Mouse (Mus musculus): ENCODE measurements at regions not wholly inside any gene's neighbourhood (a gene's known extent, or its start where the extent isn't known, plus 50 kb on each side); places are given as distances from the start of the nearest gene placed in this dataset.

DNA sequence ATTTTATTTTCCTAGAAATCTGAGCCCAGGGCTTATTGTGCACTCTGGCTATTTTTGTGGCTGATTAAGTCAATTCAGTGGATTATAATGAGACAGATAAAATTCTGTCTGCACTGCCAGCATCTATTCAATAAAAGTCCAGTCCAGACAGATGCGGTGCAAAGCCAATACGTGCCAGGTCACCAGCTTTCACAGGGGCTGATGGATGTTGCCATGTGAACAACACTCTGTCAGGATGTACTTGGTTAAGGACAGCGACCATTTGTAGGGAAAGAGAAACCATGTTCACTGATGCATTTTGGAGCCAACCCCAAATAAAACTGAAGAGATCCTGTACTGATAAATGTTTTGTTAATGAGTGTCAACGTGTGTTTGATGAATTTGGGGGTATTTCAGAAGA lies 285.0 kb upstream of the Gnpda2 start:
- DNase-seq (ENCODE audit: low spot score): no peak

DNA sequence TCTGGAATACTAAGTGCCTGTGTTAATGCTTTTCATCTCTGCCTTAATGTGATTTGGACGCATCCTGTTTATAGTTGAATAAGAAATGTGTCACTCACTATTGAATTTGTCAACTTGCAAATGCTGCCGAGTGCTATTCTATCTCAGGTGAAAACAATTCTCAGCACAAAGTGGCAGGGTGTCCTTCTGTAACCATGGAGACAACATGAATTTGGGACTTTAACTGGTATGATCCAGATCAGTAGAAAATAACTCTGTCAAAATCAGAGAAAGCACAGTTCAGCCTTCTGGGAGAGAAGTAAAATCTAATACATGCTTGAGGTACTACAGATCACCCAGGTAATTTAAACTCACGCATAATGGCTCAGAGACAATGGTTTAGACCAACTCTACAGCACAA lies 270.9 kb upstream of the Gnpda2 start:
- DNase-seq (ENCODE audit: low spot score): no peak

DNA sequence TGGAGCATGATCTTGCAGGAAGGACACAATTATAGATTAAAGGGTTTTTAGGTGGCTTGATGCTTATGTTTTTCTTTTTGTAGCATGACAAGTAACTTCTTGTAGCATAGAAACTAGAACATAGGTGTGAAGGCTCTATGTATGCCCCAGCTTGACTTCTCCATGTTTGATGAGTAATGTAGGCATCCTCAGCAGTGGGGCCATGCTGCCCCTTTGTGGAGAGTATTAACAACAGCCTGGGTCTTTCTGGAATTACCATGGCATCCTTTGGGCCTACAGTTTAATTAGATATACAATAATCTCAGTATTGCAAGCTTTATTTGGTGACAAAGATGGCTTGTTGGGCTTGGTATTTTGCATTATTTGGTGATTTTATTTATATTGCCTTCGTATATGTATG lies 252.7 kb upstream of the Gnpda2 start:
- no peak for DNase-seq (ENCODE audit: low spot score)

DNA sequence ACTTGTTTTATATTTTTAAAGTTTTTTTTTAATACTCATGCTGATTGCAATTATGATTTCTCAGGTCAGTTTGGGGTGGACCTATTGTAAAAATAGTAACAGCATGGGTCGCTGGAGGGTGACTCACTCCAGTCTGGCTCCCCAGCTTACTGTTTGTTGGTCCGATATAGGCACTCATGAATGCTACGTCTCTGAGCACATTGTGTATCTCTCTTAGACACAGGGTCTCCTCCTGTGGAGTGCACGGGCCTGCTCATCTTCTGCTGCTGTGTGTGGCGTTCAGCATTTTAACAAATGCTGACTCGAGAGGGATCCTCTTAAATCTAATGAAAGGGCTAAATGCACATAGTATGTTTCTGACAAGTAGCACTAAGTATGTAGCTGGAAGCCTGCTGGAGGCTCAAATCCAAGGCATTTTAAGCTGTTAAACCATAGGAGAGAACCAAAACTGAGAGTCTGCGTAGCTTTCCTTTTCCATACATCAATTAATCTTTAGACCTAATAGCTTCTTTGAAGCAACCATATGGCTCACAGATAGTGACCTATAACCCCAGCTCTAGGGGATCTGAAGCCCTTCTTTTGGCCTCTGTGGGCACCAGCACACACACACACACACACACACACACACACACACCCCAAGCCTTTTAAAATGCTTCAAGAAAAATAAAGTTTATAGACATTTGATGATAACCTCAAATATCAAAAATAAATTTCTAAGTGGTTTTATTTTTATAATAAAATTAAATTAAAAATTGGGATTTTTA lies 246.0 kb upstream of the Gnpda2 start:
- peak; percentile 28 for DNase-seq (ENCODE audit: low spot score)

DNA sequence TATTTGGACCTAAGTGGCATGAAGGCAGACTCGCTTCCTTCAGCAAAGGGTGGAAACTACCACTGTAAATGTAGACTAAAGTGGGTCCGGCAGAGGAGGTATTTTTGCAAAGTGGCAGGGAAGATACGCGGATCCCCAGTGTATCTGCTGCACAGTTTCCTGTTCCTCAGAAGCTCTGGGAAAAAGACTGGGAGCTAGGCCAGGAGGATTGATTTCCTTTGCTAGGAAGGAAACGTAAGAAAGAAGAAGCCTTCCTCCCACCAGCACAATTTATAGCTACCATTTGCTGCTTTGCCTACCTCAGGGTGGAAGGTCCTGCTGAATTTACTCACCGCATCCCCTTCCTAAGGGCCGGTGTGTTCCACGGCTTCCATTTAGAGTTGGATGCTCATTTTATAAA lies 244.2 kb upstream of the Gnpda2 start:
- no peak for DNase-seq (ENCODE audit: low spot score)

DNA sequence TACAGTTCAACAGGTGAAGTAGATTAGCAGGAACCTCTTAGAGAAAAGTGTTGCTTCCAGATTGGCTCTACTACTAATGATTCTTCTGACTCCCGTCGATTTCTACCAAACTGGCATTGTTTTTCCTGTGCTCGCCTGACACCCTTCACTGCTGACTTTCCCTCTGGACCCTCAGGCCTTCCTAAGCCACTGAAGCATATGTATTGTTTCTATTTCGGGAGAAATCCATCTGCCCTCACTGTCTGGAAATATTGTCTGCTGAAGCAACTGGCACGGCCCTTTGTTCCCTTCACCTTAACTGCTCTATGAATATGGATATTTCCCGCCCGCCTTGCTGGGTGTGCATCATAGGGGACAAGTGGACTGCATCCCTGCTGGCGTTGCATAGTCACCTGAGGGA lies 243.0 kb upstream of the Gnpda2 start:
- DNase-seq (ENCODE audit: low spot score): no peak

DNA sequence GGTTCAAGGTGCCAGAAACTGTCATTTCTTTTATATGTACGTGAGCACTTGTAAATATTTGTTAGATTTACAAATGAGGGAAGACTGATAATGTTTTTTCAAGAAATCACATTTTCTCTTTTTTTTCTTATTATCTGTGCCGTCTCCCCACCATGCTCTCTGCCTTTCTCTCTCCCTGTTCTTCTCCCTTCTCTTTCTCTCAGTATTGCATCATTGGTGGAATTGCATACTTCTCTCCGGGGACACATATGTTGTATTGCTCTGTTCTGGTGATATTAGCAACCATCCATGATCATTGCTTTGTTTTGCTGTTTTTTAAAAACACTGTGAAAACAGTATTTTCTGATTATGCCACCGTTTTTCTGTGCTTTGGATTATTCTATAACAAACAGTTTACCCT lies 225.6 kb upstream of the Gnpda2 start:
- no peak for DNase-seq (ENCODE audit: low spot score)

DNA sequence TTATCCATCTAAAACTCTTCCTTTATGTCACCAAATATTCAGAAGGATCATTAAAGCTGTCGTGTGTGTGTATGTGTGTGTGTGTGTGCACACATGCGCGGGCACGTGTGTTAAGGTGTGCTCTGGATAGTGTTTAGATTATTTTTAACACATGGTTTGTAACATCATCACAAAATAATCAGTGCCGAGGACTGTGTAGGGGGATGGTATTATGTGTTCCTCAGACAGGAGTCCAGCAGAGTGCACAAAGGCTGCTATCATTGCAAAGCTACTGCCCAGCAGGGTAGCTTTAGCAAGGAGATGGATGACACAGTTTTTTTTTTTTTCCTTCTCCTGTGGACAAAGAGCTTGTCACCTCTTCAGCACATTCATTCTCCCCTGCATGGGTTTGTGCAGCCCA lies 224.9 kb upstream of the Gnpda2 start:
- DNase-seq (ENCODE audit: low spot score): peak; percentile 42

DNA sequence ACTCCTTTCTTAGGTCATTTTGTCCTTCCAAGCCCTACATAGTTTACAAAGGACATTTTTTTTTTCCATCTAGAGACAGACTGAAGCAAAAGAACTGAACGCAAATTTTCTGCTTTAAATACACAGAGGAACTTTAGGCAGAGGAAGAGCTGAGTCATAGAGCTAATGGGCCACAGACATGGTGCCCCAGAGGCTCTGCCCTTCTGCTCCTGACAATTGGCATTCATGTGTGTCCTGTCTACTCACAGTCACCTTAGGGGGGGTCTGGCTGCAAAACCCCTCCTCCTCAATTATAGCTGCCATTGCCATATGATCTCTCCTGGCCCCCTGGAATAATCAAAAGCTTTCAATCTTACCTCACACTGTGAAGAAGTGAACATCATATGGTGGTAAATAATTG lies 223.2 kb upstream of the Gnpda2 start:
- DNase-seq (ENCODE audit: low spot score): peak; percentile 30

DNA sequence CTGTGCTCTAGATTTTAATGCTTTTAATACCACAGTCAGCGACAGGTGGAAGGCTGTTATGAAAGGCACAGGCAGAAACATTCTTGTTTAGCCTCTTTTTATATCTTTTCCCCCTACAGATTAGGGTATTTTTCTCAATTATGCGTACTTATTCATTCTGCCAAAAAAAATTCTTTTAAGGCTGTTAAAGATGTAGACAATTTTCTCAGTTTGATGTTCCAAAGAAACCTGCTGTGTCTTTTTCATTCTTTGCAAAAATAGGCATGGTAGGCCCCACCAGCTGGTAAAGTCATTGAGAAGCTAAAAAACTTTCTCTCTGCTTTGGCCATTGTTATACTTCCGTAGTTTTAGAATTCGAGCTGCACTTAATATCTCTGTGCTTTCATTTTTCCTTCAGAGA lies 210.5 kb upstream of the Gnpda2 start:
- no peak for DNase-seq (ENCODE audit: low spot score)

DNA sequence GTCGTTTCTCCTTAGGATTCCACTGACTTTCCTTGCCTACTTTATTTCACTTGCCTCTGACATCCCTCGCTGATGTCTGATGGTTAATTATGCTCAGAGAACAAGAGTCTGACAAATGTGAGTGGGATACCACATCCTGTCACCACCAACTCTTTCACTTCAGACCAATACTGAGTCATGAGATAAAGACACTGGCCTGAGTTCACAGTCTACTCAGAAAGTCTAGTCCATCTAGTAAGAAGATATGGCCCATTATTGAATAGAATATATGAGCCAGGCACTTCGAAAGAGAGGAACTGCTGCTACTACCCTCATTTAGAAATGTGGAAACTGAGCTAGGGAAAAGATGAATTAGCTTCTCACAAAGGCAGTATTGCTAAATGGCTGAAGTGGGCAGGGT lies 210.0 kb upstream of the Gnpda2 start:
- no peak for DNase-seq (ENCODE audit: low spot score)

DNA sequence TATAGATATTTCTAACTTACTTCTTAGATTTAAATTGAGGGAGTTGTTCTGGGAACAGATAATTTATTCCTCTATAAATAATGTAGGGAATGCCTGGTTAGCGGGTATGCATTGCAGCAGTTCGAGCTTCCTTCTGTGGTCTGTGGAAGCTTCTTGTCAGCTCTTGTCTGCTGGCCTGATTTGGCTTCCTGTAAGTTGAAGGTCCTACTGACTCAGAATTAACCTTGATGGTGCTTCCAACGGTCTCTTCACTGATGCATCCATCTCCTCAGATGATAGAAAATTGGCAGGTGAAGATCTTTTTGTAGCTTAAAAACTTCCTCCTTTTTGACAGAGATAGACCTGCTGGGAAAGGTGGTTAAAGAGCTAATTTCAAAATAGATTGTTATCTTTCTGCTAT lies 203.2 kb upstream of the Gnpda2 start:
- no peak for DNase-seq (ENCODE audit: low spot score)

DNA sequence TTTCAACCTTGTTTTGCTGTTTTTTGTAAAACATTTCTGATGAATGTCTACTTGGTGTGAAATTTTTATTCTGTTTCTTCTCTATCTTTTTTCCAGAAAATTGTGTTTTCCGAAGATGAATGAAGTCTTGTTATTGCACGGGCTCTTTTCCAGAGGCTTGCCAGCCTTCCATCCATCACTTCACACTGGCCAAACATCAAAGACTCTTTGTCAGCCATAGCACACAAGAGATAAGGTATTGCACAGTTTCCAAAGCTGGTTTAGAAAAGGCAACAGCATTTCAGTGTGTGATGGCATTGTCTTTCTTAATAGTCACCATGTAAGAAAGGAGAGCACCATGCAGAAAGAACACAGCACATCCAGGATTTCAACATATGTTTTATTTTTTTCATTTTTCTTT lies 202.5 kb upstream of the Gnpda2 start:
- DNase-seq (ENCODE audit: low spot score): no peak

DNA sequence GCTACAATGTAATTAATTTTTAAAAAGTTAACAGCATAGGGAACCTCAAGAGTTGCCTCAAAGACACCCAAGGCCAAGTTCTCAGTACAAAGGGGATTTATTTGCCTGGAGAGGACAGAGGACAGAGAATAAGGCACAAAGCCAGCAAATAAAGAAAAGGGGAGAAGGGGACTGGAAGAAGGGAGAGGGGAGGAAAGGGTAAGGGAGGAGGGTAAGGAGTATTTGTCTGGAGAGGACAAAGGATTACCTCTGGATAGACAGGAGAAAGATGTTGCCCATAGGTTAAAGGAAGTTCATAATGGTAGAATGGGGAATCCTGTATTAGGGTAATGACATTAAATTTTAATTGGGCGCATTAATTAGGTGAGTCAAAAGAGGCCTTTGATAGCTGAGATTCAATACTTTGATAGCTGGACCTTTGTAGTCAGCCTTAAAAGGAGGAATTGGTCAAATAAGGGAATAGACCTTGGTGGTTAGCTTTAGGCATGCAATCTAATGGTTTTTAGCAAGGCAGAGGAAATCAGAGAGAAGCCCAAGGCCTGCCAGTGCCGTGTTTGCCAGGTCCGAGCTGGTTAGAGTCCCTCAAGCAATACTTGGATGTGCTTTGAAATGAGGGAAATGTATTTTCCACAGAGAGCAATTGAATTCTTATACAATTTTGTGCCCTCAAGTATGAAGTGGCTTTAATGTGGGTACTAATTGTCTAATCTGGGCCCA lies 164.8 kb upstream of the Gnpda2 start:
- no peak for DNase-seq (ENCODE audit: low spot score)

DNA sequence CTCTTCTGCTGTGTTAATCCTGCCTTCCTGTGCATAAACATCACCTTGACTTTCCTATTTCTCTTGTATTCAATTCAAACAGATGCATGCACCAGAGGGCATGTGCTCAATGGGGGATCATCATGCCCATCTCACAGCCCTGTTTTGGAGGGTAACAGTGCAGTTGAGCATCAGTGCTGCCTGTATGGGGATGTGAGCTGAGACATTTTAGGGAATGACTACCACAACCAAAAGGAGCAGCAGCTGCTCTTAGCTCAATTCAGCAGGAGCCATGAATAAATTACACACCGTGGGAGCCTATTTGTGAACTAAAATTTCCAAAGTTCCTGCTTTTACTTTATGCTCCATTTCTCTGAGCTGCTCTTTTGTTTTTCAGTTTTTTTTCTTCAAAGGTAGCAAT lies 164.2 kb upstream of the Gnpda2 start:
- peak; percentile 2 for DNase-seq (ENCODE audit: low spot score)

DNA sequence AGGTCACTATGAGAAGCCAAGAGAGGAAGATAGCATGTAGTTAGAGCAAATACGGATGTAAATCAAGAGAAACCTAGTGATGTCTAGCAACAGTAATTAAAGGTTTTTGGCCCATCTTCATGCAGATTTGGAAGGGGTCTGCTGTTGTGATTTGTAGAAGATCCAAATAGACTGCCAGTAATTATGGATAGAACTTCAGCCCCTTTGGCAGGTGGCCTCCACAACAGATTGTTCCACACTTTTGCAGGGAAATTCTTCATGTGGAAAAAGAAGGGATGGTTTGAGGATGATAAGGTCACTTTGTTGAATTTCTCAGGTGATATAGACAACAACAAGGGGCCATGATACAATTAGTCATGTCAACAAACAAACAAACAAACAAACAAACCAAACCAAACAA lies 148.4 kb upstream of the Gnpda2 start:
- no peak for DNase-seq (ENCODE audit: low spot score)

DNA sequence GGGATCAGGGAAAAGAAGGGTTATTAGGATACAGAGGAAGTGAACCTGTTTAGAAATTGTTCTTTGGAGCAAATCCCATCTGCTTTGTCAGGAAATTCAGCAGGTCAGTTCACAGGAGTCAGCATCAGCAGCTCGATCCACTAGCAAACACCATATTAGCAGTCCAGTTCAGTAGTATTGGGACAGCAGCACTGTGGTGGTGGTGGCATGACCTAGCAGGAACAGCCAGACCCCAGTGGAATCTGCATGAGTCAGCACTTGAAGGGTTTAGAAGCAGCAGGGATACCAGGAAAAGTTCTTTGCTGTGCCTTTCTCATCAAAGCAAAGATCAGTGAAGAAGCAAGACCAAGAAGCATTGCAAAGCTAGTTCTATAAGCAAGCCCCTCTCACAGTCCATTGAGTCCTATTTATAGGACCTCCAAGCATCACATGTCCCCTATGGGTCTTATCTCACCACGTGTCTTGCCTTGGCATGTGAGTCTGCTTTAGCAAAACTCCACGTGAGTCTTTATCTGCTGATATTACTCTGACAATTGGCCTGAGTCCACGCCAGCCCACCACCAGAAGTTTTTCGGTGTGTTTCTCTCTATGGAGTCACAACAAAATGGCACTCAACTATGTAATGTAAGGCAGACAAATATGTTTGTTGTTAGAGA lies 129.3 kb upstream of the Gnpda2 start:
- DNase-seq (ENCODE audit: low spot score): no peak

DNA sequence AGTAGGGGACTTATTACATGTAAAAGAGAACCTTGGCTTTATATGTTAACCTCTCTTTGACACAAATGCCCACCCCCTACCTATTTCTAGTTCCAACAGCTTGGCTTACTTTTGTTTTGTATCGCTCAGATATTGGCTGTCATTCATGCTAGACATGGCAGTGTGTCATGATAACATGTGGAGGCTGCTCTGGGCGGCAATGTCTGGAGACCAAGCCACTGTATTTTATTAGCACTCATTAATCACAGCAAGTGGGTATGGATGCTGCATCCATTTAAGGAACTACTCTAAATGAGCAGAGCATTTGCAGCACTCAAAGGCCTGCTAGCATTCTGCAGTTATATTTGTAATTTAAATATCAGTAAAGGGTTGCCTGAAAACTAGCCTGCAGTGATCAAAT lies 123.9 kb upstream of the Gnpda2 start:
- no peak for DNase-seq (ENCODE audit: low spot score)

DNA sequence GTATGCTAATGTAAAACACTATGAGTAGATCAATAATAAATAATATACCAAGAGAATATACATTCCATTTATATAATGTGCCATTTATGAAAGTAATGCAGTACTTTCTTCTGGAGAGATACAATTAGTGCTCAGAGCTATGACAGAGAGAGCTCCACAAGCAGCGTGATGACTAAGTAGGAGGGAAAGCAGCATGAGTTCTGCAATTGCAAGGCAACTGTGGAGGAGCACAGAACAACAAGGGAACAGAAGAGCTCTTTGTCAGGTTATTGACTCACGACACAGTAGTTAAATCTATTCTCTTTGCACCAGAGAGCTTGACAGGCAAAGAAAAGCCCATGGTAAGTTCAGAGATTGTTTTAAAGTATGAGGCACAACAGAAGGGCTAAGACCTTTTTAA lies 115.0 kb upstream of the Gnpda2 start:
- no peak for DNase-seq (ENCODE audit: low spot score)

DNA sequence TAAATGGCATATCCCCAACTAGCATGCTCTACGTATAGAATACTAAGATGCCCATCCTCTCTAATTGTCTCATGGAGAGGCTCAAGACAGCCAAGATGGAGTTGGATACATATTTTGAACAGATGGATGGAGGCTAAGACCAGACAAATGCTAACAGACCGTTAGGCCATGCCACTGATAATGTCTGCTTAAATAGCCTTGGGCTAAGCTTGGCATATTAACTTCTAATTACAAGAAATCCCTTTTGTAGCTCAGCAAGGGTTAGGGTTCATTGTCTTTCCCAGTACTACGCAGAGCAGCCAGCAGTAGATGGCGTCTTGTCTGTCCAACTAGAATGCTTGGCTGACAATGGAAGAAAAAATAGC lies 113.0 kb upstream of the Gnpda2 start:
- DNase-seq (ENCODE audit: low spot score): no peak

DNA sequence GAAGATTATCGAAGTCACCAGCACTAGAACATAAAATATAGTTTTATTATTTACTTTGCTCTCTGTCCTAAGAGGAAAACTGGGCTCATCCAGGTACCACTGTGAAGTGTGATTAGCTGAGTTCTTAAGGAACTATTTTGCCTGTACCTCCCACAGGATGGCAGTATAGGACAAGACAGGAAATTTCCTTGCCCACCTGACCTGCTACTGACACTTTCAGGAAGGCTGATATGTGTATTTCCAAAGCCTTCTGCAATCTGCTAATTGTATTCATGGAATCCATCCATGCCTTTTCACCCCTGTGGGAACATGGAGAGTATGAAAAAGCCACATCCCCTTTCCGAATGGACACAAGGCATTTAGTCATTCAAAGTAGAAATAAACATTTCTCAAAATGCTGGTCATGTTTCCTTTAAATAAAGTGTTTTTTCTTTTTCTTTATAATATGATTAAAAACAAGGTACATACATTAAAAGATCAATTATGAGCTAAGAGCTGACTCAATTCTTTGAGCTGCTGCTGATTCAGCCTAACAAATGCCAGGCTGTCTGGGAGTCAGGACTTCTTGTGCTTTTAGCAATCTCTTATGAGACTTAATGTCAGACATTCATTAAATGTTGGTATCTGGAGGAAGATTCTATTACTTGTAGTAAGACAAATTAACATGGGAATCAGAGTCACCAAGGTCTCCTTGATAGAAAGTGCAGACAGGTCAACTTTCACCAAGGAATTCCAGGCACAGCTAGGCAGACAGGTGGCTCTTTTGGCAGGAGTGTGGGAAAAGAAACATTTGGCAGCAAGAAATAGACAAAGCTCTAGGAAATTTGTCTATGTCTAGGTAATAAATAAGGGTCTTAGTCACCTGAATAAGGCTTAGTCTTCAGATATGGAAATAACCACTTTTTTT lies 112.4 kb upstream of the Gnpda2 start:
- peak; percentile 64 for DNase-seq (ENCODE audit: low spot score)

DNA sequence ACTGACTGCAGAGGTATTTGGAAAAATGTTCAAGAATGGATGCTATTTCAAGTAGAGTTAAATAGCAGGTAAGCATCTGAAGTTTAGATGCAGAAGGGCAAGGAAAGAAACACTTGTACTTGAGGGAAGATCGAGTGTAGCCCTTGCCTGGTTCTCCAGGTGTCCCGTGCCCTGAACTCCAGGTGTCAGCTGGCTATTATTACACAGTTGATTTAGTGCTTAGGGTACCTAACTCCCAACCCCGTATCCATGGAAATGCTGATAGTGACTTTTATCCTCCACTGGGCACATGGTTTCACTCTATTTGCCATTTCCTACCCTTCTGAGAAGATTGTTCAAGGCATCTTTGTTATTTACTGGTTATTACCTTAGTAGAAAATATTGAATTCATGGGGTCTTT lies 86.6 kb upstream of the Gnpda2 start:
- DNase-seq (ENCODE audit: low spot score): peak; percentile 12

Measured in embryo, embryonic 10.5 days (tissue).